Mouse (Mus musculus) frontal cortex, adult (tissue): ENCODE results near the gene Vmn1r60.
"Not testable (repeated sequence)": the region's sequence is repeated elsewhere in the genome, so short reads cannot be mapped to it uniquely, and the experiment has no call there.

Experiments
- ATAC-seq: cut with Nextera tagmentation; 2 replicates; pipeline ENCODE4 v1.9.2; 2017; ENCODE audit warnings: mild to moderate bottlenecking, moderate library complexity, mixed read lengths; ENCODE audit not compliant: low TSS enrichment

Gene Vmn1r60

DNA sequence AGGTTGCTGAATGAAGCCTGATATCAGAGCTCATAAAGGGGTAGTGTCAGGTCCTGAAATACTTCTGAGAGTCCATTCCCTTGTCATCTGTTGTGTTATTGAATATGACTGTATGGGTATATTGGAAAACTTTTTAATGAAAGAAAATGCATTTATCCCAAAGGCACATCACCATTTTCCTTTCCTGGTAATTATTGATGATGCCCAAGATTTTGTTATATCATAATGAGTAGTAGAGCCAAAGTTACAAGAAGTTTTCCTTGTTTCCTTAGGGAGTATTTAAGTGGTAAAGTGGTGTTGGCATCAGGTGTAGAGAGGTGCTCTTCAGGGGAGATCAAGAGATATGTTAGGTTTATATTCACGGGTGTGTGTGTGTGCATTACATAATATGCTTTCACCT is at the start of gene Vmn1r60:
Gene Vmn1r60 (minus strand): TSS at position 101 of the 400 bp plus-strand sequence.
- not testable (repeated sequence) for ATAC-seq

DNA sequence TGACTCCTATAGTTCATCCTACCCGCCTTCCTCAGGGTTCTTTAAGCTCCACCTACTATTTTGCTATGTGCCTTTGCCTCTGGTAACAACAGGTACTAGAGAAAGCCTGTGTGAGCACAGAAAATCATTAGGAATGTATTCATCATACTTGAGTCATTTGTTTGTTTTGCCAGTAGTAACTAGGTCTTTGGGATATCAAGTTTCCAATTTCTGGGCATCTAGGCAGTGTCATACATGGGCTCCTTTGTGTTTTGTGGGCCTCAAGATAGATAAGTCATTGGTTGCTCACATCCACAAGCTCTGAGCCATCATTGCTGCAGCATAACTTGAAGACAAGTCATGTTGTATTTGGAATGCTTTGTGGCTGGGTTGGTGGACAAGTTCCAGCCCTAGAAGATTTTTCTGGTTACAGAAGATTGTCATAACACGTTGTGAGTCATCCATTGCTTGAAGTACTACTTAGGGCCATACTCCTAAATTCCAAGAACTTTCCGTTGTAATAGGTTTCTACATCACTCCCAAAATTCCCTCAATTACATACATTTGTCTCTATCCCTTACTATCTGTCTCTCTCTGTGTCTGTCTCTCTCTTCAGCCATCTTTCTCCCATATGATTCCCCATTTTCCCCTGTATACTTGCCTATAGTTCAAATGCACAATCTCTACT is 6.2 kb downstream of the Vmn1r60 start:
- ATAC-seq: not testable (repeated sequence)

DNA sequence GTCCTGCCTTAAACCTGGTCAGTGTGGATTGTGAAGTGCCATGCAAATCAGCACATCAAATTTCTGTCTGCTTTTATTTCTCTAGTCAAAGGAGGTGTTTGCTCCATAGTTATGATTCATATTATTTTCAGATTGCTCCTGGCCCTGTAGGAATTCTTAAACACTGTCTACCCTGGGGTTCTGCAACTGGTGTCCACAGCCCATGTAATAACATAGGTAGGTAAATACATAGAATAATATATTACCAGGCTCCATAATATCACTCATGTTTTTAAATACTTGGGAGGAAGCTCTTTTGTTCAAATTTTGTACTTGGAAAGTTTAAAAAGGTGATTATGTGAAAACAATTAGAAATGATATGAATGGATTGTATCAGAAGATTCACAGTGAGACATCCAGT is 53.3 kb downstream of the Vmn1r60 start, which contains the start of gene Vmn2r28:
Gene Vmn2r28 (minus strand): TSS at position 101 of the 400 bp plus-strand sequence.
- not testable (repeated sequence) for ATAC-seq
